Mouse (Mus musculus): Measurements from ENCODE around the gene Gm15557. TPM values are rescaled to one million over a fixed set of nuclear protein-coding genes. Genes with fewer than 3 reads are reported as not detected.

Gm15557 gene
- total and polyA plus RNA-seq, 2 experiments from 2014 or later, result not detected

DNA sequence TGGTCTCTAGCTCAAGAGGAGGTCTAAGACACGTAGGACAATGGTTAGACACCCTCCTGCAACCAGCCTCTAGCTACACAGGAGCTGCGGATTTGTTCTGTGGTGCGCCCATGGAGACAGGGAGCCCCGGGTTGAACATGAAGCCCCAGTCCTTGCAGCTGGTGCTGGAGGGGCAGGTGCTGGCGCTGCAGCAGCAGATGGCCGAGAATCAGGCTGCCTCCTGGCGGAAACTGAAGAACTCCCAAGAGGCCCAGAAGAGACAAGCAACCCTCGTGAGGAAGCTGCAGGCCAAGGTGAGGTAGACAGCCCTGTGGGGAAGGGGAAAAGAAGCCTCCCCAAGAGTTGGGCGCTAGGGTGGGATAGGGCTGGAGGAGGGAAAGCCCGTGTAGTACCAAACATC lies 21.3 kb downstream of the Gm15557 start:
- Histone ChIP-seq H3K36me3 (ENCODE audit: insufficient read depth, low read length) (peaks cover 34% of the 10 kb centered on the region), H3K4me2 (ENCODE audit: low read depth, low read length, poor library complexity, severe bottlenecking) (no peak overlapping the region), H3K9ac (replicated peaks; ENCODE audit: low read length, poor library complexity, severe bottlenecking) (no peak overlapping the region), H3K27ac (ENCODE audit: low read depth, low read length) (no peak overlapping the region), H3K4me3 (ENCODE audit: low read depth, low read length) (no peak overlapping the region), H3K4me1 (ENCODE audit: insufficient read depth, low read length) (no peaks in the 10 kb centered on the region), H3K9me3 (ENCODE audit: low read length) (no peaks in the 10 kb centered on the region), H3K27me3 (ENCODE audit: insufficient read depth, low read length) (no peaks in the 10 kb centered on the region)
- no peak for TF ChIP-seq CTCF (IDR thresholded peaks at IDR 0.05)
- WGBS, result 71% methylated on average over 10 of the region's 10 CpGs
- no peak for ATAC-seq (ENCODE audit: low FRiP score)
- DNase-seq (ENCODE audit: low spot score), result peak; percentile 29

DNA sequence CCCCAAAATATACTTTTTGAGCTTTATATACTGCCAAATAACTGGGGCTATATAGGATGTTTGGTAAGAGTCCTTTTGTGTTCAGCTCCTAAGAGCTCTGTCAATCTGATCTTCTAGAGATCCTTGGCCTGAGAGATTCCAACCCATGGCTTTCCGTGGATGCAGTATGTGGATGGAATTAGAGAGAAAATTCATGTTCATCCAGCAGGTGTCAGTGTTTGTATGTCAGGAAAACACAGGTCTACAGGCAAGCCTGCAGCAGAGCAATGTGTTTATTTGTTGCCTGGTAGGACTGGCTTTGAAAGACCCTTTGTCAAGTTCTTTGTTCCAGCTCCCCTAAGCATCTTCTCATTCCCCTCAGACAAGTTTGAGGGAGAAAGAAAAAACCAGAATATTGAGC lies 22.5 kb downstream of the Gm15557 start:
- WGBS, result 26% methylated on average over 1 of the region's 1 CpGs
- peak; percentile 77 for DNase-seq (ENCODE audit: low spot score)
- Histone ChIP-seq H3K9me3 (ENCODE audit: low read length) (no peaks in the 10 kb centered on the region), H3K36me3 (ENCODE audit: insufficient read depth, low read length) (peaks cover 45% of the 10 kb centered on the region), H3K4me1 (ENCODE audit: insufficient read depth, low read length) (no peaks in the 10 kb centered on the region), H3K4me2 (ENCODE audit: low read depth, low read length, poor library complexity, severe bottlenecking) (no peak overlapping the region), H3K4me3 (ENCODE audit: low read depth, low read length) (no peak overlapping the region), H3K9ac (replicated peaks; ENCODE audit: low read length, poor library complexity, severe bottlenecking) (no peak overlapping the region), H3K27ac (ENCODE audit: low read depth, low read length) (no peak overlapping the region), H3K27me3 (ENCODE audit: insufficient read depth, low read length) (no peaks in the 10 kb centered on the region)
- peak; percentile 78 for TF ChIP-seq CTCF (IDR thresholded peaks at IDR 0.05)
- no peak for ATAC-seq (ENCODE audit: low FRiP score)

DNA sequence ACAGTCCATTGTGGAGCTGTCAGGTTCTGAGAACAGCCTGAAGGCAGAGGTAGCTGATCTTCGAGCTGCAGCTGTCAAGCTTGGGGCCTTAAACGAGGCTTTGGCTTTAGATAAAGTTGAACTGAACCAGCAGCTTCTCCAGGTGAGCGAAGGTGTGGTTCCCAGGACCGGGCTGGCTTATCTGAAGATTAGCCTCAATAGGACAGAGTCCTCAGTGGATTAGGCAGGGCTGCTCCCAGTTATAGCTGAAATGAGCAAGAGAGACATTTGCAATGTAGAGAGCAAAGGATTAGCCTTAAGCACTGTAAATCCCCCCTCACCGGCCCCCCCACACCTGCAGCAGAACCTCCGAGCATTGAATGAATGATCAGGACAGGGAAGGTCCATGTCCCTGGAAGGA lies 32.8 kb downstream of the Gm15557 start:
- no peak overlapping the region for H3K27ac ChIP-seq (ENCODE audit: low read depth, low read length)
- no peak for TF ChIP-seq CTCF (IDR thresholded peaks at IDR 0.05)
- 83% methylated on average over 6 of the region's 6 CpGs for WGBS

DNA sequence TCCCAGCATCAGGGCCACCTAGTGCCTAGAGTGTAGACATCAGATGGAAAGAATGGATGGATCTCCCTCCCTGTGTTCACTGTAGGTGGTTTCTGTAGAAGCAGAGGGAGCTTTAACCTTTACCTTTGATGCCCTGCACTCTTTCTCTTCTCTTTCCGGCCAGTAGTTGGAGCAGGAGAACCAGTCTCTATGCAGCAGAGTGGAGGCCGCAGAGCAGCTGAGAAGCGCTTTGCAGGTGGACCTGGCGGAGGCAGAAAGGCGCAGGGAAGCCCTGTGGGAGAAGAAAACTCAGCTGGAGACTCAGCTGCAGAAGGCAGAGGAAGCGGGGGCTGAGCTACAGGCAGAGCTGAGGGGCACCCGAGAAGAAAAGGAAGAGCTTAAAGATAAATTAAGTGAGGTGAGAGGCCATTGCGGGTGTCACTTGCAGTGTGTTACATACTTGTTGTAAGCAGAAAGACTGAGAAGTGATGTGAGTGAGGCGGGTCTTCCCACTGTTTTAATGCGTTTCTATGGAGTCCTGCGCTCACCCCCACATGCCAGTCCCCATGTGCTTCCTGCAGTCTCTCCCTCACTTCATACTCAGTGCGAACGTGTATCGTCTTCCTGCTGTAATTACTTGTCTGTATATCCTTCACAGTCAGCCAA lies 33.7 kb downstream of the Gm15557 start:
- H3K27me3 ChIP-seq (ENCODE audit: insufficient read depth, low read length), result no peaks in the 10 kb centered on the region
- DNase-seq (ENCODE audit: low spot score) (no peak), ATAC-seq (ENCODE audit: low FRiP score) (no peak)
- no peaks in the 10 kb centered on the region for H3K9me3 ChIP-seq (ENCODE audit: low read length)
- no peaks in the 10 kb centered on the region for H3K4me1 ChIP-seq (ENCODE audit: insufficient read depth, low read length)
- TF ChIP-seq CTCF (IDR thresholded peaks at IDR 0.05), result peak; percentile 40
- H3K36me3 ChIP-seq (ENCODE audit: insufficient read depth, low read length), result peaks cover 69% of the 10 kb centered on the region
- WGBS, result 86% methylated on average over 14 of the region's 14 CpGs
- H3K4me2 ChIP-seq (ENCODE audit: low read depth, low read length, poor library complexity, severe bottlenecking), result no peak overlapping the region
- H3K4me3 ChIP-seq (ENCODE audit: low read depth, low read length), result no peak overlapping the region
- H3K27ac ChIP-seq (ENCODE audit: low read depth, low read length), result no peak overlapping the region
- no peak overlapping the region for H3K9ac ChIP-seq (replicated peaks; ENCODE audit: low read length, poor library complexity, severe bottlenecking)

More for the DNA sequence above, 32.8 kb downstream of the Gm15557 start:
- no peak overlapping the region for H3K4me2 ChIP-seq (ENCODE audit: low read depth, low read length, poor library complexity, severe bottlenecking)
- H3K4me3 ChIP-seq (ENCODE audit: low read depth, low read length), result no peak overlapping the region
- H3K4me1 ChIP-seq (ENCODE audit: insufficient read depth, low read length), result no peaks in the 10 kb centered on the region
- ATAC-seq (ENCODE audit: low FRiP score) (no peak), DNase-seq (ENCODE audit: low spot score) (no peak)
- no peak overlapping the region for H3K9ac ChIP-seq (replicated peaks; ENCODE audit: low read length, poor library complexity, severe bottlenecking)
- no peaks in the 10 kb centered on the region for H3K9me3 ChIP-seq (ENCODE audit: low read length)
- H3K27me3 ChIP-seq (ENCODE audit: insufficient read depth, low read length), result no peaks in the 10 kb centered on the region
- peaks cover 72% of the 10 kb centered on the region for H3K36me3 ChIP-seq (ENCODE audit: insufficient read depth, low read length)

DNA sequence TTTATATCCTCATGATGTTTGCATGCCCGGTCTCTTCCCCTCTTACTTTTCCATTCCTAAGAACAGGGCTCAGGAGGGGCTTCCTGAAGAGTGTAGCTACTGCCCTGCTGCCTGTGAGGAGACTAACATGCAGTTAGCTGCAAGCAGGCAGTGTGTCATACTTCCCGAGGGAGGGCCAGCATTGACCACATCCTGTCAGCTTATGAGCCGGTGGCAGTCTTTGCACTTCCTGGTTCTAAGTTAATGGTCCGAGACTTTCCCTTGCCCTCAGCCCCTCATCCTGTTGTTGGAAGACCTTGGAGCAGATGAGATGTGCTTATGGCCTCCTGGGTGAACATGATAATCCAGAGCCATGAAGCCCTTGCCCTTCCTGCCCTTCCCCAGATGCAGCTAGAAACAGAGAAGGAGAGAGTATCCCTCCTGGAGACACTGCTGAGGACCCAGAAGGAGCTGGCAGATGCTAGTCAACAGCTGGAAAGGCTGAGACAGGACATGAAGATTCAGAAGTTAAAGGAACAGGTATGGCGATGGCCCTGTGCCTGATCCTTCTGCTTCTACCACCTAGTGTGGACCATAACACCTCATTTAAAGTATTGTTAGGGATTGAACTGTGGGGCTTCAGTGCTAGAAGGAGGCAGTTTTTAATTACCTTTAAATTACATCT lies 38.9 kb downstream of the Gm15557 start:
- DNase-seq (ENCODE audit: low spot score), result no peak
- Histone ChIP-seq H3K36me3 (ENCODE audit: insufficient read depth, low read length) (peaks cover 61% of the 10 kb centered on the region), H3K27me3 (ENCODE audit: insufficient read depth, low read length) (no peaks in the 10 kb centered on the region), H3K4me2 (ENCODE audit: low read depth, low read length, poor library complexity, severe bottlenecking) (no peak overlapping the region), H3K9ac (replicated peaks; ENCODE audit: low read length, poor library complexity, severe bottlenecking) (no peak overlapping the region), H3K27ac (ENCODE audit: low read depth, low read length) (no peak overlapping the region), H3K9me3 (ENCODE audit: low read length) (no peaks in the 10 kb centered on the region), H3K4me3 (ENCODE audit: low read depth, low read length) (no peak overlapping the region), H3K4me1 (ENCODE audit: insufficient read depth, low read length) (no peaks in the 10 kb centered on the region)
- ATAC-seq (ENCODE audit: low FRiP score), result no peak
- WGBS, result 88% methylated on average over 5 of the region's 5 CpGs
- TF ChIP-seq CTCF (IDR thresholded peaks at IDR 0.05), result no peak

DNA sequence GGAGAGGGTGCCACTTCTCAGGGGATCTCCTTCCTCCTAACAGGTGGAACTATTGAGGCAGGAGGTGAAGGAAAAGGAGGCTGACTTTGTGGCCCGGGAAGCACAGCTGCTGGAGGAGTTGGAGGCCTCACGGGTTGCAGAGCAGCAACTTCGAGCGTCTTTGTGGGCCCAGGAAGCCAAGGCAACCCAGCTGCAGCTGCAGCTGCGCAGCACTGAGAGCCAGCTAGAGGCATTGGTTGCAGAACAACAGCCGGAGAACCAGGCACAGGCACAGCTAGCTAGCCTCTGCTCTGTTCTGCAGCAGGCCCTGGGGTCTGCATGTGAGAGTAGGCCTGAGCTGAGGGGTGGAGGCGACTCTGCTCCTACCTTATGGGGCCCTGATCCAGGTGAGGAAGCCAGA lies 45.2 kb downstream of the Gm15557 start:
- ATAC-seq (ENCODE audit: low FRiP score), result no peak
- Histone ChIP-seq H3K4me1 (ENCODE audit: insufficient read depth, low read length) (no peaks in the 10 kb centered on the region), H3K27ac (ENCODE audit: low read depth, low read length) (no peak overlapping the region), H3K4me3 (ENCODE audit: low read depth, low read length) (no peak overlapping the region), H3K27me3 (ENCODE audit: insufficient read depth, low read length) (no peaks in the 10 kb centered on the region), H3K9ac (replicated peaks; ENCODE audit: low read length, poor library complexity, severe bottlenecking) (no peak overlapping the region), H3K36me3 (ENCODE audit: insufficient read depth, low read length) (peaks cover 75% of the 10 kb centered on the region), H3K9me3 (ENCODE audit: low read length) (no peaks in the 10 kb centered on the region), H3K4me2 (ENCODE audit: low read depth, low read length, poor library complexity, severe bottlenecking) (no peak overlapping the region)
- WGBS, result 91% methylated on average over 7 of the region's 7 CpGs
- TF ChIP-seq CTCF (IDR thresholded peaks at IDR 0.05), result no peak
- no peak for DNase-seq (ENCODE audit: low spot score)
